Mouse (Mus musculus) central nervous system, embryonic 18 days (tissue): ENCODE results near the gene Mpnd. TPM values are rescaled to one million over a fixed set of nuclear protein-coding genes. Genes with fewer than 3 reads are reported as not detected.

ENCODE experiments used
- polyA plus RNA-seq: library from polyadenylated mRNA; depleted of rRNA; stranded (reverse); fragments of >200 nt; gene quantifications from 2 replicates; pipeline ENCODE4 v1.2.3, GENCODE M21; 2012; rRNA removed

Mpnd gene
- 185 and 189 TPM in 2 replicates for polyA plus RNA-seq

GRCm38 (mm10) chr17:56005415-56006061, at the start of gene Mpnd, which contains the start of gene Stap2:
Mpnd (plus strand) TSS chr17:56005711.
Stap2 (minus strand) TSS chr17:56005584.

GRCm38 (mm10) chr17:55958918-55959728, 46.4 kb upstream of the Mpnd start, which contains the start of gene Yju2:
Yju2 (plus strand) TSS chr17:55959099.

GRCm38 (mm10) chr17:55969966-55970891, 35.3 kb upstream of the Mpnd start, which contains the start of gene Shd:
Shd (plus strand) TSS chr17:55970467.

GRCm38 (mm10) chr17:55986030-55986961, 19.2 kb upstream of the Mpnd start, which contains the start of gene Fsd1:
Fsd1 (plus strand) TSS chr17:55986509.

GRCm38 (mm10) chr17:56036176-56036900, 30.8 kb downstream of the Mpnd start, which contains the start of gene Sh3gl1:
Sh3gl1 (minus strand) TSS chr17:56036635.

GRCm38 (mm10) chr17:56040030-56040856, 34.7 kb downstream of the Mpnd start, which contains the start of gene Chaf1a:
Chaf1a (plus strand) TSS chr17:56040439.

Other genes starting within 250 kb of the Mpnd start
- gene Zfp119a, start 126.8 kb upstream of the Mpnd start, polyA plus RNA-seq, result 4.8 and 5.3 TPM in 2 replicates
- gene Zfp959, start 113.6 kb upstream of the Mpnd start, polyA plus RNA-seq, result 8.7 and 9.5 TPM in 2 replicates
- 3.4 TPM in 2 replicates for gene Zfp119b, start 56.2 kb upstream of the Mpnd start, polyA plus RNA-seq
- gene Ebi3, start 53.1 kb upstream of the Mpnd start, polyA plus RNA-seq, result 6.0 and 6.1 TPM in 2 replicates
- gene Yju2, start 46.6 kb upstream of the Mpnd start, polyA plus RNA-seq, result 12.9 and 13.3 TPM in 2 replicates
- gene Shd, start 35.2 kb upstream of the Mpnd start, polyA plus RNA-seq, result 179 and 193 TPM in 2 replicates
- 171 and 177 TPM in 2 replicates for gene Fsd1, start 19.2 kb upstream of the Mpnd start, polyA plus RNA-seq
- 6.9 and 7.3 TPM in 2 replicates for gene Stap2, start 127 bp upstream of the Mpnd start, polyA plus RNA-seq
- 86.0 and 90.7 TPM in 2 replicates for gene Sh3gl1, start 30.9 kb downstream of the Mpnd start, polyA plus RNA-seq
- gene Chaf1a, start 34.7 kb downstream of the Mpnd start, polyA plus RNA-seq, result 5.3 TPM in 2 replicates
- 105 and 110 TPM in 2 replicates for gene Ubxn6, start 69.3 kb downstream of the Mpnd start, polyA plus RNA-seq
- 124 and 126 TPM in 2 replicates for gene Hdgfl2, start 73.9 kb downstream of the Mpnd start, polyA plus RNA-seq
- gene Plin4, start 104.1 kb downstream of the Mpnd start, polyA plus RNA-seq, result 0.66 and 0.68 TPM in 2 replicates
- 1.9 and 2.1 TPM in 2 replicates for gene Plin5, start 111.9 kb downstream of the Mpnd start, polyA plus RNA-seq
- gene Lrg1, start 116.3 kb downstream of the Mpnd start, polyA plus RNA-seq, result 0.06 and 0.41 TPM in 2 replicates
- 45.5 and 51.8 TPM in 2 replicates for gene Sema6b, start 134.6 kb downstream of the Mpnd start, polyA plus RNA-seq
- 9.4 and 10.4 TPM in 2 replicates for gene Tnfaip8l1, start 156.8 kb downstream of the Mpnd start, polyA plus RNA-seq
- 47.7 and 52.9 TPM in 2 replicates for gene Mydgf, start 178.2 kb downstream of the Mpnd start, polyA plus RNA-seq
- 40.3 and 41.4 TPM in 2 replicates for gene Dpp9, start 213.2 kb downstream of the Mpnd start, polyA plus RNA-seq